Mouse (Mus musculus): ENCODE measurements around the gene Mecom.

Gene Mecom

GRCm38 (mm10) chr3:30050795-30051194 is 497.0 kb downstream of the Mecom start:
- in situ Hi-C loops (cut with MboI, MseI) = no loop called here

GRCm38 (mm10) chr3:30048792-30049191 is 499.0 kb downstream of the Mecom start:
- in situ Hi-C loops (cut with MboI, MseI) = no loop called here

- in situ Hi-C loops (cut with MboI, MseI) = no loop called here
These were observed 499.7 kb downstream of the Mecom start for GRCm38 (mm10) chr3:30048157-30048556.

GRCm38 (mm10) chr3:30043525-30043924 is 504.3 kb downstream of the Mecom start:
- in situ Hi-C loops (cut with MboI, MseI) = no loop called here

- in situ Hi-C loops (cut with MboI, MseI) = no loop called here
These were observed 509.3 kb downstream of the Mecom start for GRCm38 (mm10) chr3:30038545-30038944.

DNA sequence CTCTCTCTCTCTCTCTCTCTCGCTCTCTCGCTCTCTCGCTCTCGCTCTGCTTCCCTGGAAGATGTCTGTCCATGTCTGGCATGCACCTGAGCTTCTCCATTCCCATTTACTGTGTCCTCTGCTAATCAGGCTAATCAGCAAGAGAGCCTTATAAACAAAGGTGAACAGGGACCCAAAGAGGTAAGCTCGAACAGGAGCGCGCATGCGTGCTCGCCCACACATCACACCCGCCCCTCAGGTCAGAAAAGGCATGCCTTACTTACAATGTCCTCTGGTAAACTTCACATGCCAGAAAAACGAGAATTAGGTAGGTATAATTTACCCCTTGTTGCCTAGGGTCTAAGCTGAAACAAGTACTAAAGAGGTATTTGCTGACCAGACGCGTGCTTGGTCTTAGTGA is 527.8 kb downstream of the Mecom start:
- in situ Hi-C loops (cut with MboI, MseI) = loop anchor here (5.0 kb wide), 1 partner anchor 482 kb away; no protein-coding TSS in a partner anchor

DNA sequence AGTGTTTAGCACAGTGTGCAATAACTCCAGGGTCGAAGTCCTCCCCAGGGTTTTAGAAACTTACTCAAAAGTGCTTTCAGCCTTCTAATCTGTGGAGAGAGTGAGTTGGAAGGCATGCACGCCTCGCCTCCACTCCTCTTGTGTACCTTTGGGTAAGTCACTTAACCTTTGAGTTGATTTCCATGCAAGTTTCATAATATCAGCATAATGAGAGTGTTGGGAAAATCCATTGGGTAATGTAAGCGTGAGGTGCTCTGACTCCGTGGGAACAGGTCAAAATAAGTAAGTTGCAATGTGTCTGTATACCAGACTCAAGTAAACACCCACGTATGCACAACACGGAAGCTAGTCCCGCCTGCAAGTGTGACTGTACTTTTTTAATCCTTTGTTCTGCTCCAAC is 528.4 kb downstream of the Mecom start:
- in situ Hi-C loops (cut with MboI, MseI) = no loop called here

- in situ Hi-C loops (cut with MboI, MseI) = no loop called here
These were observed 529.6 kb downstream of the Mecom start for GRCm38 (mm10) chr3:30018202-30018601.

DNA sequence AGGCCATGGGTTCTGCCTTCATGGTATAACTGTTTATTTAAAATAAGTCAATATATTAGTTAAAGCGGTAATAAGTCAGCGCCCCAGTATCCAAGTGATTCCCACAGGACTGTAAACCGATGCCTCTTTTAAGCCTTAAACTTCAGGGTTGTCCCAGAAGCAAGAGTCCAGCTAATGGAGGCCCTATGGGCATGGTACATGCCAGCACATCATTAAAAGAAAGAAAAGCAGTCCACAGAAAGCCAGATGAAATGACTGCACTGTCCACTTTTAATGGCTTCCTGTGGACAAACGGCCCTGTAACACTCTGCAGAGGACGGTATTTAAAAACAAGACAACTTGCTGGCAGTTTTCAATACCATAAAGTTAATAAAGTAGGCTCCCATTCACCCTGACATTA is 531.0 kb downstream of the Mecom start:
- in situ Hi-C loops (cut with MboI, MseI) = no loop called here

DNA sequence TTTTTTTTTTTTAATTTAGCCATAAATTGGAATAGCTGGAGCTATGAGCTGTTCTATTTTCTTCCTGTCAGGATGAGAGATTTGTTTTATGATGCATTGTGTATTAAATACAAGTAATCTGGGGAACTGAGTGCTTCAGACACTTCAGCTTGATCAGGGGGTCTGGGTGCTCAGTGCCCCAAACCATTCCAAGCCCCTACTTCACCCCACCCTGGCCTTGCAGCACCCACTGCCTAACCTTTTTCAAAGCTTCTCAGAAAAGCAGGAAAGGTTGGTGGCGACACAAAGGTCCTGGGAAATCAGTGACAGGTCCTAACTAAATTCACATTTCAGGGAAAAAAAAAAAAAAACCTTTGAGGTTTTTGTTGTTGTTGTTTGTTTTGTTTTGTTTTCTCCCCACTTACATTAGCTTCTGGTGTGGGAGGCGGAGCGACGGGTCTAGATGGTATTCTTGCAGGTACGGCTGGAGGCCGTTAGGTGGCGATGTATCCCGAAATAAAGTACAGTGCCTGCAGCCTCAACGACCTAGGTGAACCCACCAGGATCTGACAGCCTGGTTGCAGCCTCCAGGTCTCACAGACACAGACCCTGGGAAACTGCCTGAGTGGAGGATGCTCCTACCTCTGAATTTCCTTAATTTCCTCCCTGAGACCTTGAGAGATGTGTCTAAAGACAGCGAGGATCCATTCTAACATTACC is 532.7 kb downstream of the Mecom start:
- in situ Hi-C loops (cut with MboI, MseI) = no loop called here

DNA sequence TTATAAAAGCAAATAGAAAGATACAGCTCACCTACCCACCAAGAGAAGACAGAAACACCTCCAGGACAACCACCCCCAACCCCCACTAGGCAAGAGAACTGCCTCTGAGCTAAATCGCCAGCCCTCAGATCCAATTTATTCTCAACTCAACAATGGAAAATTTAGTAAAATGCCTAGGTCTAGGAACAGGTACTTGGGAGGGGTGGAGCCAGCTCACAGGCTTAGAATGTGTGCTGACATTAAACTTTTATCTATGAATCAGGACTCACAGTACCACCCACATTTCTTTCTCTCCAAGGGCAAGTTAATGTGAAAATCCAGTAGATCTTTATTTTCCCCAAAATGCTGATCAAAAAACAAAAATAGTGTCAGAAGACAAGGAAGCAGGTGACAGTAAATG is 533.5 kb downstream of the Mecom start:
- in situ Hi-C loops (cut with MboI, MseI) = no loop called here

- in situ Hi-C loops (cut with MboI, MseI) = no loop called here
These were observed 534.4 kb downstream of the Mecom start for GRCm38 (mm10) chr3:30013416-30013815.

DNA sequence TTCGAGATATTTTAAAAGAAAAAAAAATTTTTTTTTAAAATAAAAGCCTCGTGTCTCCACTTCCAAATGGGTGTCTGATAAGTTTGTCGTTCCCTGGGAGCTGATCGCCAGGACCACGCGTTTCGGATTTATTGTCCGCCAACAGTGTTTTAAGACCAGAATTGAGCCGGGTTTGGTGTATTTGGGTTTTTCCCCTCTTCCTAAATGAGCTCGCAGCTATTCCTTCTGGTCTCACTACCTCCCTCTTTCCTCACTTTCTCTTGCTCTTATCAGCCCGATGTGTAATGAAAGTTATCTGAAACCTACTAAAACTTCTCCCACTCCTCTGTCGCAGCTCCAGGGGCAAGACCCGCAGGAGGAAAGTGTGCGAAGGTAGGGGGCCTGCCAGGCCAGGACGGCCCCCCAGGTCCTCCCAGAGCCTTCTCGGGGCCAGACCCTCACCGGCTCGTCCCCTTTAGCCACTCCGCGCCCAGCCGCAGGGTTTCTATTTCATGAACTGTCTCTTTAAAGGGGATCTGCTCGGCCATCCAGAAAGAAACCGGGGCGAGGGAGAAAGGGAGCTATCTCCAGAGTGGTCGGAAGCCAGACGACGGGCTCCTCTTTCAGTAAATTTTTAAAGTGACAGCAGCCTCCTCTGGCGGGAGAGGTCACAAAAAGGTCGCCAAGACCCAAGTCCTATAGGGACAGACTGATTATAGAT is 535.0 kb downstream of the Mecom start:
- in situ Hi-C loops (cut with MboI, MseI) = no loop called here

- in situ Hi-C loops (cut with MboI, MseI) = no loop called here
These were observed 535.7 kb downstream of the Mecom start for GRCm38 (mm10) chr3:30012150-30012549.

DNA sequence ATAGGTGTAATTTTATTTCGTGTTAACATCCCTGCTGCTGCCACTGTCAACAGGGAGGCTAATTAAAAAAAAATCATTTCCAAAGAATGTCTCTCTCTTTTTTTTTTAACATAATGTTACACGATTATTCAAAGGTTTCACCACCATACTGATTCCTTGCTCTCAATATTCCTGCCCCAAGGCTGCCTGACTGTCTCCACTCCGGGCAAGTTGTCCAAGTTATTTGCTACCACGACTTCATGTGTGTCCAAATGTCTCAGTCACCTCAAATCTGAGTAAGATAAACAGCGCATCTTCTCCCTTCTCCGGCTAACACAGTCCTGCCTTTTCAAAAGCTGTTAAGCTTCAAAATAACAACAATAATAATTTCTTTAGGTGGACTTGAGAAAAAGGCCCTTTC is 536.1 kb downstream of the Mecom start:
- in situ Hi-C loops (cut with MboI, MseI) = no loop called here

GRCm38 (mm10) chr3:30010889-30011288 is 536.9 kb downstream of the Mecom start:
- in situ Hi-C loops (cut with MboI, MseI) = no loop called here

DNA sequence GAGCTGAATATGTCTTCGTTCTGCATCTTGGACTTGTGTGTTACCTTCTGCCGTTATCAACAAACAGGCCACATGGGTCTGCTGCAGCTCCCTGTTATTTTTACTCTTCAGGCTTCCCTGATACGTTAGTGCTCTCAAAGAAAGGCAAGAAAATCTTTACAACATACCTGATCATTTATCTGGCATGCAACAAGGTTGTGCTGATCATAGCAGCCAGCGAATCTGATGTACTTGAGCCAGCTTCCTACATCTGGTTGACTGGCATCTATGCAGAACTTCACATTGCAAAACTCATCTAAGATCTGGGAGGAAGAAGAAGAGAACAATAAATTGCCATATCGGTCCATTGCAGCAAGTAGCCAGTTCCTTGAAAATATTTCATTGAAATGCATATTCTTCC is 538.2 kb downstream of the Mecom start:
- in situ Hi-C loops (cut with MboI, MseI) = no loop called here

DNA sequence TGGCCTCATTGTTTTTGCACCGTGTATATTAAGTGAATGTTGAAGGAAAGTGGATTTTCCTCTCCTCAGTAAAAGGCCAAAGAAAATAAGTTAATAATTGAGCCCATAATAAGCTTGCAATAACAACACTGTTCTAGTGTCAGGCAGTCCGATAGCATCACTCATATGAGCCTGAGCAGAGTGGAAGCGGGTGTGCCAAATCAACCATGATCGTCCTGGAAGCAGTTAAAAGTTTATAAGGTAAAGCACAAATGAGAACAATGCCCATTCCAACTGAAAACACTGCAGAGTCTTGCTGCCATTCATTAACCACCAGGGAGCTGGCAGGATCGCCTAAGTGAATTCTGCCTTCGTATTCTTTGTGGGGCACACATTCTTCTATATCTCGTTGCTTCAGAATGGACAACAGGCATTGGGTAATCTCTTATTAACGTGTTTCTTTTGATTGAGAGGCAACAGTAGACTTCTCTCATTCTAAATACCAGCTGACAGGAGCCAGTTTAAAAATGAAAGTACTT is 542.9 kb downstream of the Mecom start:
- in situ Hi-C loops (cut with MboI, MseI) = no loop called here

GRCm38 (mm10) chr3:30000260-30000659 is 547.5 kb downstream of the Mecom start:
- in situ Hi-C loops (cut with MboI, MseI) = no loop called here

DNA sequence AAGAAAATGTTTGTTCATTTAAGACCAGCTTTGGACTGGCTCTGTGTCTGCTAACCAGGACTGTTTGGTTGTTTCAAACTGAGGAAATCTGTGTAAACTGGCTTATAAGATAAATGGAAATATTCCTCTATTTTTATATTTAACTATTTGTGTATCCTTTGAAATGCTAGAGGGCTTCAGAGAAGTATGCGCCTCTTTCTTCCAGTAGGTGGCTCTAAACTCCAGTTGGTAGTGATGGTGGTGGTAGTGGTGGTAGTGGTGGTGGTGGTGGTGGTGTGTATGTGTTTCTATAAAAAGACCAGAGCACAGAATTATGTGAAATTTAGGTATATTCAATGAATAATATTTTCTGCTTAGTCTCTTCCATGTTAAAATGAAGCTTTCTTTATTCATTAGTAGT is 548.8 kb downstream of the Mecom start:
- in situ Hi-C loops (cut with MboI, MseI) = no loop called here

DNA sequence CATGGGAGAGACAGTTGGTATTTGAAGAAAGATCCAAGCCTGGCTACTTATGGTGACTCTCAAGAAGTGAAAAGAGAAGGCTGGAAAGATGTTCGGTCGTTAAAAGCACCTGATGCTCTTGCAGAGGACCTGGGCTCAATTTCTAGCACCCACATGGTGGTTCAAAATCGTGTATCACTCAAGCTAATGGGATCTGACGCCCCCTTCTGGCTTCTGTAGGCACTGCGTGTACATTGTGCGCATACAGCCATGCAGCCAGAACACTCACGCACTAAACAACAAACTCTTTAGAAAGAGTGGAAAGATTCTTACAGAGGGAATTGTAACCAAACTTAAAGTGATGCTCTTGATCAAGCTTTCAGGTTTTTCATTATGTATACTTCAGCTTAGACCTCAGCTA is 550.7 kb downstream of the Mecom start:
- in situ Hi-C loops (cut with MboI, MseI) = no loop called here

DNA sequence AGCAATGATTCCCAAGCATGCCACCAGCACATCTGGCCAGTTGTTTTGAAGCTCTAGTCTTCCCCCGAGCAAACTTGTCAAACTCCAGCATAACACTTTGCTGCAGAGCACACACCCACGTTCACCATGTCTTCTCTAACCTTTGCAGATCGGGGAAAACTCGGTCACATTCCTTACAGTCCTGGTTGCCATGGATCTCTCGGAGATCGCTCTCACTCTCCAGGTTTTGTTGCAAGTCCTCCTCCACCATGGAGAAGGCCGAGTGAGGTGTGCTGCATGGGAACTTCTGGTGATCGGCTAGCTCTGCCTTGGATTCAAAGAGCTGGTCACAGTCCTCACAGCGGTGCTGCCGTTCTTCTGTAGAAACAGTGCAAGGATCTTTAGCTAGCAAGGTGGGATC is 554.5 kb downstream of the Mecom start:
- in situ Hi-C loops (cut with MboI, MseI) = no loop called here

- in situ Hi-C loops (cut with MboI, MseI) = no loop called here
These were observed 556.3 kb downstream of the Mecom start for GRCm38 (mm10) chr3:29991523-29991922.
